Mouse (Mus musculus): Measurements from ENCODE around the gene Ceacam19.

GRCm38 (mm10) chr7:19831837-19832236 is 55.9 kb downstream of the Ceacam19 start:
- TF ChIP-seq CTCF (IDR thresholded peaks at IDR 0.05): no peak
- no peak; the same call in 1 of the 2 replicates for TF ChIP-seq EP300 (IDR thresholded peaks at IDR 0.05)
